Mouse (Mus musculus): ENCODE results near the gene Tab1. TPM values are rescaled to one million over a fixed set of nuclear protein-coding genes. Genes with fewer than 3 reads are reported as not detected.

Tab1 gene
- total and polyA plus RNA-seq, 2 experiments from 2014 or later: 29.1 to 37.3 TPM

DNA sequence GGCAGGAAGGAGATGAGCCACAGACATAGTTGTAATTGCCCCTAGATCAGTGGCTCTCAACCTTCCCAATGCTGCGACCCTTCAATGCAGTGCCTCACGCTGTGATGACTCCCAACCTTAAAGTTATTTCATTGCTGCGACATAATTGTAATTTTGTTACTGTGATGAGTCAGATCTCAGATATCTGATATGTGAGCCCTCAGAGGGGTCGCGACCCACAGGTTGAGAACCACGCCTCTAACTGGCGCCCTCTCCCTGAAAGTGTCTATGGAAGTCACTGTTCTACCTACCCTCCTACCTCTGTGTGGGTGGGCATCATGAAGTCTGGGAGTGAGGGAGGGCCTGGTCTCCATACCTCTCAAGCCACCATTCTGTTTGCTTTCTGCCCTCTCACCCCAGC is 18.5 kb upstream of the Tab1 start:
- Histone ChIP-seq H3K36me3 (replicated peaks; ENCODE audit: control insufficient read depth, insufficient read depth, low read length) (no peaks in the 10 kb centered on the region), H3K27me3 (ENCODE audit: control insufficient read depth, insufficient read depth, low read length) (no peaks in the 10 kb centered on the region), H3K27ac (ENCODE audit: low read depth) (no peak overlapping the region), H3K4me2 (ENCODE audit: low read depth, low read length) (no peak overlapping the region), H3K4me1 (ENCODE audit: control insufficient read depth, insufficient read depth) (no peaks in the 10 kb centered on the region), H3K9me3 (replicated peaks; ENCODE audit: control insufficient read depth, low read length) (no peaks in the 10 kb centered on the region), H3K4me3 (ENCODE audit: low read depth, low read length) (no peak overlapping the region), H3K9ac (replicated peaks; ENCODE audit: low read depth, low read length) (no peak overlapping the region)
- TF ChIP-seq EP300 (IDR thresholded peaks at IDR 0.05; ENCODE audit: low read depth): no peak
- no peak for TF ChIP-seq CTCF (IDR thresholded peaks at IDR 0.05; ENCODE audit: low read depth)
- DNase-seq (ENCODE audit: low spot score) (no peak), ATAC-seq (ENCODE audit: insufficient read depth, low read depth) (no peak)
- WGBS: 86% methylated on average over 7 of the region's 7 CpGs

- H3K4me1 ChIP-seq (ENCODE audit: control insufficient read depth, insufficient read depth): no peaks in the 10 kb centered on the region
- no peaks in the 10 kb centered on the region for H3K9me3 ChIP-seq (replicated peaks; ENCODE audit: control insufficient read depth, low read length)
- TF ChIP-seq CTCF (IDR thresholded peaks at IDR 0.05; ENCODE audit: low read depth) (no peak), EP300 (IDR thresholded peaks at IDR 0.05; ENCODE audit: low read depth) (no peak)
- WGBS: 61% methylated on average over 5 of the region's 5 CpGs
- DNase-seq (ENCODE audit: low spot score) (no peak), ATAC-seq (ENCODE audit: insufficient read depth, low read depth) (no peak)
- no peaks in the 10 kb centered on the region for H3K27me3 ChIP-seq (ENCODE audit: control insufficient read depth, insufficient read depth, low read length)
- no peak overlapping the region for H3K4me3 ChIP-seq (ENCODE audit: low read depth, low read length)
- H3K9ac ChIP-seq (replicated peaks; ENCODE audit: low read depth, low read length): no peak overlapping the region
- H3K4me2 ChIP-seq (ENCODE audit: low read depth, low read length): no peak overlapping the region
- no peaks in the 10 kb centered on the region for H3K36me3 ChIP-seq (replicated peaks; ENCODE audit: control insufficient read depth, insufficient read depth, low read length)
- H3K27ac ChIP-seq (ENCODE audit: low read depth): no peak overlapping the region
These were observed 17.7 kb upstream of the Tab1 start for GRCm38 (mm10) chr15:80115256-80115655.

DNA sequence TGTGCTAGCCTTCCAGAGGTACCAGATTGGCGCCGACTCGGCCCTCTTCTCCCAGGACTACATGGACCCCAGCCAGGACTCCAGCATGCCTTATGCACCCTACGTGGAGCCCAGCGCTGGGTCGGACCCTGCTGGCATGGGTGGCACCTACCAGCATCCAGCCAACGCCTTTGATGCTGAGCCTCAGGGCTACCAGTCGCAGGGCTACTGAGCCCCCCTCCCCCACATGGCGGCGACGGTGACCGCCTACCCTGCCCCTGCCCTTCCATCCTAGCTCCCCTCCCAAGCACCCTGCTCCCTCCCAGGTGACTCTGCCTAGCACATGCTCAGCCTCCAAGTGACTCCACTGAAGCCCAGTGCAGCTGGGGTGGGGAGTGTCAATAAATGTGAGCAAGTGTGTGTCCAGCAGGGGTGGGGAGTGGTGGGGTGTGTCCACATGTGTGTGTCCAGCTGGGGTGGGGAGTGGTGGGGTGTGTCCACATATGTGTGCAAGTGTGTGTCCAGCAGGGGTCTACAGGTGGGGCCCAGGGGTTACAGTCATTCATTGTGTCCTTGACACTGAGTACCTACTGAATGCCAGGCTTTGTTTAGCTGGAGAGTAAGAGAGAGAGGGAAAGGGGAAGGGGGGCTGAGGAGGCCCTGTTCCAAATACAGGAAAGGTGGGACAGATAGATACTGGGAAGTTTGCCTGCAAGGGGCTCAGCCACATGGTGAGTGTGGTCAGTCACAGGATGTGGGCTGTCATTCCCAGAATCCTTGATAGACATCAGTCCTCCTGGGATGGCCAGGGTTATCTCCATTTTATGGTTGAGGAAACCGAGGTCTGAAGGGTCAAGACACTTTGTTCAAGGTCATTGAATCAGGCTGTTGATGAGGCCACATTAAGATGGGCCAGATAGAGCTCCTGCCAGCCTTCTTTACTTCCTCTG is 16.8 kb upstream of the Tab1 start:
- Histone ChIP-seq H3K4me2 (ENCODE audit: low read depth, low read length) (no peak overlapping the region), H3K4me1 (ENCODE audit: control insufficient read depth, insufficient read depth) (no peaks in the 10 kb centered on the region), H3K36me3 (replicated peaks; ENCODE audit: control insufficient read depth, insufficient read depth, low read length) (no peaks in the 10 kb centered on the region), H3K9me3 (replicated peaks; ENCODE audit: control insufficient read depth, low read length) (no peaks in the 10 kb centered on the region), H3K9ac (replicated peaks; ENCODE audit: low read depth, low read length) (no peak overlapping the region), H3K27ac (ENCODE audit: low read depth) (no peak overlapping the region), H3K4me3 (ENCODE audit: low read depth, low read length) (no peak overlapping the region), H3K27me3 (ENCODE audit: control insufficient read depth, insufficient read depth, low read length) (no peaks in the 10 kb centered on the region)
- ATAC-seq (ENCODE audit: insufficient read depth, low read depth) (no peak), DNase-seq (ENCODE audit: low spot score) (no peak)
- TF ChIP-seq EP300 (IDR thresholded peaks at IDR 0.05; ENCODE audit: low read depth) (no peak), CTCF (IDR thresholded peaks at IDR 0.05; ENCODE audit: low read depth) (no peak)
- 69% methylated on average over 13 of the region's 13 CpGs for WGBS

DNA sequence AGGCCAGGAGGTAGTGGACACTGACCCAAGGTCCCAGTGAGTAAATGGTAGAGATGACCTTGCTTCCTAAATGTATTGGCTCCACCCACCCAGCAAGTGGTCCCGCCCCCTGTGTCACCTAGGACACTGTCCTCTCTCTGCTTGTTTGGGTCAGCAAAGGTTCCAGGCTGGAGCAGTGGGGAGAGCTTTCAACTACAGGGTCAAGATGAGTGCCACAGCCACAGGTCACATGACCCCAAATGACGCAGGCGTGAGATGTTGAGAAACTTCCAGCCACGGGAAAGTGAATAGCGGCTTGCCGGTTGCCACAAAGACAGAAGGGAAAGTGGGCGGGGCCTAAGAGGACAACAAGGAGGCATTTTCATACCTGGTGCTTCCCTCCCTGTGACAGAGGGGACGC is 15.8 kb upstream of the Tab1 start:
- Histone ChIP-seq H3K27ac (ENCODE audit: low read depth) (no peak overlapping the region), H3K4me2 (ENCODE audit: low read depth, low read length) (no peak overlapping the region), H3K9me3 (replicated peaks; ENCODE audit: control insufficient read depth, low read length) (no peaks in the 10 kb centered on the region), H3K27me3 (ENCODE audit: control insufficient read depth, insufficient read depth, low read length) (no peaks in the 10 kb centered on the region), H3K9ac (replicated peaks; ENCODE audit: low read depth, low read length) (no peak overlapping the region), H3K4me3 (ENCODE audit: low read depth, low read length) (no peak overlapping the region), H3K36me3 (replicated peaks; ENCODE audit: control insufficient read depth, insufficient read depth, low read length) (no peaks in the 10 kb centered on the region), H3K4me1 (ENCODE audit: control insufficient read depth, insufficient read depth) (no peaks in the 10 kb centered on the region)
- TF ChIP-seq CTCF (IDR thresholded peaks at IDR 0.05; ENCODE audit: low read depth): no peak
- no peak for TF ChIP-seq EP300 (IDR thresholded peaks at IDR 0.05; ENCODE audit: low read depth)
- 55% methylated on average over 8 of the region's 8 CpGs for WGBS
- ATAC-seq (ENCODE audit: insufficient read depth, low read depth) (peak; percentile 25; the same call in 1 of the 2 replicates), DNase-seq (ENCODE audit: low spot score) (no peak)

DNA sequence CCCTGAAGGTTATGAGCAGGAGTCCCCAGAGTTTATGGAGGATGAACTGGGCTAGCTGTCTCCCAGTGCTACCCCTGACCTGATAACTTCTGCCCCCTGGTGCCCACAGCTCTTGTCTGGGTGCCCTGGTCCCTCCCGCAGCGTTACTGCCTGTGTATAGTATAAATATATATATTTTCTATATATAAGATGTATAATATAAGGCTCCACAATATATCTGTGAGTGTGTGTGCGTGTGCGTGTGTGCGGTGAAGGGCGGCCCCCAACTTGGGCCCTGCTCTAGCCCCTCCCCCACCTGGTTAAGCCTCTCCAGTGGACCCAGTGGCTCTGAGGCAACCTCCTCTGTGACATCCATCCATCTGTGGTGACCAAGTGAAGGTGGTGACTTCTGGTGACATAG is 13.9 kb upstream of the Tab1 start:
- ATAC-seq (ENCODE audit: insufficient read depth, low read depth): no peak
- Histone ChIP-seq H3K9me3 (replicated peaks; ENCODE audit: control insufficient read depth, low read length) (no peaks in the 10 kb centered on the region), H3K36me3 (replicated peaks; ENCODE audit: control insufficient read depth, insufficient read depth, low read length) (no peaks in the 10 kb centered on the region), H3K4me1 (ENCODE audit: control insufficient read depth, insufficient read depth) (no peaks in the 10 kb centered on the region), H3K4me3 (ENCODE audit: low read depth, low read length) (no peak overlapping the region), H3K4me2 (ENCODE audit: low read depth, low read length) (no peak overlapping the region), H3K27ac (ENCODE audit: low read depth) (no peak overlapping the region), H3K27me3 (ENCODE audit: control insufficient read depth, insufficient read depth, low read length) (no peaks in the 10 kb centered on the region), H3K9ac (replicated peaks; ENCODE audit: low read depth, low read length) (no peak overlapping the region)
- no peak for TF ChIP-seq CTCF (IDR thresholded peaks at IDR 0.05; ENCODE audit: low read depth)
- no peak for TF ChIP-seq EP300 (IDR thresholded peaks at IDR 0.05; ENCODE audit: low read depth)
- WGBS: 88% methylated on average over 6 of the region's 6 CpGs
- no peak for DNase-seq (ENCODE audit: low spot score)
